Mouse (Mus musculus): ENCODE data around the gene Plb1. TPM values are rescaled to one million over a fixed set of nuclear protein-coding genes. Genes with fewer than 3 reads are reported as not detected.

Plb1 gene
- total and polyA plus RNA-seq, 3 experiments, result 0.51 to 2.3 (median 0.66) TPM

DNA sequence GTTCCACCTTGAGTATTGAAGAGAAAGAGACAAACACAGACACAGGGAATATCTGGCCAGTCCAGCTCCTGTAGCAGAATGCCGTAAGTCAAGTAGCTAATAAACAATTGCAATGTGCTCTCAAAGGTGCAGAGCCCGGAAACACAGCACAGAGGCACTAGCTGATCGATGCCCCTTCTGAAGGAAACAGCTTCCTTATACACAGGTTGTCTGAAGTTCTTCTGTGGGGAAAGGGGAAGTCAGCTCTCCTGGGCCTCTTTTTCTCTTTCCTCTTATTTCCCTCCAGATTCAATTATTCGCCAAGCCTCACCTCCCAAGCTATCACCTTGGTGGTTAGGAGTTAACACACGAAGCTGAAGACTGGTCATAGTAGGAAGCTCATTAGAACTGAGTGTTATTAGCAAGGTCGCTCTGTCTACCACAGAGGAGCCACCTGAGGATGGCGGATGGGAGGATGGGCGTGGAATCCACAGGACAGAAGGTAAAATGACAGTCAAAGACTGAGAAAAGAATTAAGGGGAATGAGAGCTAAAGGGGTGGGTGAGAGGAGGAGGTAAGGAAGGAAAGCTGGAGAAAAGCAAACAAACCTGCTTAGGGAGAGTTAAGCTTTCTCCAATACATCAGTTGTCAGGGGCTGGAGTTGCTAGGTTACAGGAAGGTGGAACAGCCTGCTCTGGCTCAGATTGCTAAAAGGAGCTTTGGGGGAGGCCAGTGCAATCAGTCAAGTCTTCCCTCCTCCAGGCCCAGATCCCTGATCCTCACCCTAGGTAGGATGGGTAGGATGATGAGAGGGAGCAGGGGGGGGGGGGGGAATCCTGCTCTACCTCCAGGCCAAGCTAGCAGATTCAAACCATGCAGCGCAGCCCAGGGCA lies 170.8 kb downstream of the Plb1 start:
- no peaks in the 10 kb centered on the region for H3K27me3 ChIP-seq (replicated peaks)
- H3K9ac ChIP-seq (ENCODE audit: insufficient read depth, low read depth), result no peak overlapping the region
- DNase-seq (ENCODE audit: extremely low read depth), result no peak
- no peaks in the 10 kb centered on the region for H3K9me3 ChIP-seq (replicated peaks; ENCODE audit: low read length)
- no peak overlapping the region for H3K4me2 ChIP-seq (ENCODE audit: insufficient read depth, low read depth, poor library complexity, severe bottlenecking)
- H3K36me3 ChIP-seq (replicated peaks in 1 of 2; ENCODE audit: control insufficient read depth in 1 of 2, insufficient read depth in 1 of 2, low read length in 1 of 2), result no peaks in the 10 kb centered on the region
- H3K4me3 ChIP-seq (replicated peaks in 1 of 3; ENCODE audit: low read depth in 2 of 3, low read length in 2 of 3, poor library complexity in 1 of 3), result no peak overlapping the region
- in situ Hi-C loops (cut with MboI; ENCODE audit: low pct_ligation_motif_present, low pct_unique_long_range_greater_than_20kb, low sequenced_read_pairs) (no loop called here), dilution Hi-C loops (cut with MboI; ENCODE audit: extremely low pct_ligation_motif_present, extremely low pct_unique_long_range_greater_than_20kb, low sequenced_read_pairs) (no loop called here)
- peaks cover 0 to 30% of the 10 kb centered on the region in 2 experiments; a peak in 2 of 4 replicates for H3K4me1 ChIP-seq (ENCODE audit: control insufficient read depth in 1 of 2, insufficient read depth in 2 of 2)
- no peaks in the 10 kb centered on the region for H3K79me2 ChIP-seq (replicated peaks; ENCODE audit: control insufficient read depth, extremely low read depth, insufficient read depth, poor library complexity, severe bottlenecking)
- no peak for TF ChIP-seq ZC3H11A (IDR thresholded peaks at IDR 0.05; ENCODE audit: low read depth, low read length)
- TF ChIP-seq KAT2A (IDR thresholded peaks at IDR 0.05; ENCODE audit: insufficient replicate concordance, low read length), result no peak
- no peak overlapping the region for H3K27ac ChIP-seq (ENCODE audit: insufficient read depth, low read depth)

DNA sequence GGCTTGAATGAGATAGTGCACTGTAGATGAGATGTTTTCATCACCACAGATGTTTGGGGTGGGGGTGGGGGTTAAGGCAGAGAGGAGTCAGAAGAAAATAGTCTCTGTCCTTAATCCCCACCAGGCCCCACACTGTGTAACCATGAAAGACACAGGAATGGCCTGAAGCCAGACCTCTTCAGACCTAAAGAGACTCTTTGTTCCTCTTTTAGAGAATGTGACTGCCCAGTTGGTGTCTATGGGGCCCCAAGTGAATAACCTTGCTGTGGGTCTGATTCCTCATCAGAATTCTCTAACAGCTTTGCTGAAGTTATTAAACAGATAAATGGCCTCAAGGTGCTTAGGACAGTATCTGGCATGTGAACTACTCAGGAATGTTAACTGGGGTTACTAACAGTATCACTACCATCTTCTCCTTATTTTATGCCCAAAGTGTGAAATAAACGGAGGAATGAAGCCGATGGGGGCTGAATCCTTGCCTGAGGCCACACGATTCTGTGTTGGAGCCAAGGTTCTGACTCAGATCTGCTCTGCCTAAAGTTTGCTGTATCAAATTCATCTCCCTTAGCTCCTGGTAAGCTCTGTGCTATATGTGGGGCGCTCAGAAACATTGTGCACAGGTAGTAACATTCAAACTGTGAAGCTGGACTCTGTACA lies 172.8 kb downstream of the Plb1 start:
- no peaks in the 10 kb centered on the region for H3K36me3 ChIP-seq (replicated peaks in 1 of 2; ENCODE audit: control insufficient read depth in 1 of 2, insufficient read depth in 1 of 2, low read length in 1 of 2)
- no peak overlapping the region for H3K4me2 ChIP-seq (ENCODE audit: insufficient read depth, low read depth, poor library complexity, severe bottlenecking)
- H3K9ac ChIP-seq (ENCODE audit: insufficient read depth, low read depth), result no peak overlapping the region
- in situ Hi-C loops (cut with MboI; ENCODE audit: low pct_ligation_motif_present, low pct_unique_long_range_greater_than_20kb, low sequenced_read_pairs) (no loop called here), dilution Hi-C loops (cut with MboI; ENCODE audit: extremely low pct_ligation_motif_present, extremely low pct_unique_long_range_greater_than_20kb, low sequenced_read_pairs) (no loop called here)
- no peak for DNase-seq (ENCODE audit: extremely low read depth)
- H3K9me3 ChIP-seq (replicated peaks; ENCODE audit: low read length), result no peaks in the 10 kb centered on the region
- no peak overlapping the region for H3K4me3 ChIP-seq (replicated peaks in 1 of 3; ENCODE audit: low read depth in 2 of 3, low read length in 2 of 3, poor library complexity in 1 of 3)
- H3K79me2 ChIP-seq (replicated peaks; ENCODE audit: control insufficient read depth, extremely low read depth, insufficient read depth, poor library complexity, severe bottlenecking), result no peaks in the 10 kb centered on the region
- TF ChIP-seq ZC3H11A (IDR thresholded peaks at IDR 0.05; ENCODE audit: low read depth, low read length) (no peak), IRF4 (IDR thresholded peaks at IDR 0.05; ENCODE audit: low read depth, low read length) (no peak), E2F4 (IDR thresholded peaks at IDR 0.05; ENCODE audit: insufficient replicate concordance, low read depth, low read length) (no peak), MAFK (IDR thresholded peaks at IDR 0.05; ENCODE audit: insufficient replicate concordance, low read length) (no peak), MEF2A (IDR thresholded peaks at IDR 0.05; ENCODE audit: borderline replicate concordance, low read depth, low read length) (no peak), ZKSCAN1 (IDR thresholded peaks at IDR 0.05; ENCODE audit: borderline replicate concordance, low read depth, low read length) (no peak), TCF12 (IDR thresholded peaks at IDR 0.05; ENCODE audit: low read depth, low read length) (no peak)
- peaks cover 0 to 30% of the 10 kb centered on the region in 2 experiments; a peak in 2 of 4 replicates for H3K4me1 ChIP-seq (ENCODE audit: control insufficient read depth in 1 of 2, insufficient read depth in 2 of 2)
- no peaks in the 10 kb centered on the region for H3K27me3 ChIP-seq (replicated peaks)
- no peak overlapping the region for H3K27ac ChIP-seq (ENCODE audit: insufficient read depth, low read depth)

DNA sequence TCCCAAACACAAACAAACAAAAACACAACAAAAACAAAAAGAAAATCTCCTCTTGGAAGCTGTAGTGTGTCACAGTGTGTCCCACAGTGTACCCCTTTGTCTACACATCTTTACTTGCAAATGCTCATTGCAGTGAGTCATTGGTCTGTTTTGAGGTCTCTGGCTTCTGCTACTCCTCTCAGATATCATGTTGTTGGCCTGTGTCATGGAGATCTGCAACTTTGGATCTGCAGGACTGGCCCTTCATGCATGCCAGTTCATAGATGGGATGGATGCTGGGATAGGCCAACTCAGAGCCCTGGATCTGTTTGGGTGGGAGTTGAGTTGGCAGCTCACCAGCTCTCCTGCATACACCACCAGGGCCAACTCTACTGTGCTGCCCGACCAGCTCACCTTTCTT lies 176.3 kb downstream of the Plb1 start:
- H3K79me2 ChIP-seq (replicated peaks; ENCODE audit: control insufficient read depth, extremely low read depth, insufficient read depth, poor library complexity, severe bottlenecking), result no peaks in the 10 kb centered on the region
- no peaks in the 10 kb centered on the region for H3K27me3 ChIP-seq (replicated peaks)
- H3K9ac ChIP-seq (ENCODE audit: insufficient read depth, low read depth), result no peak overlapping the region
- no peaks in the 10 kb centered on the region for H3K36me3 ChIP-seq (replicated peaks in 1 of 2; ENCODE audit: control insufficient read depth in 1 of 2, insufficient read depth in 1 of 2, low read length in 1 of 2)
- no peak overlapping the region for H3K27ac ChIP-seq (ENCODE audit: insufficient read depth, low read depth)
- H3K4me2 ChIP-seq (ENCODE audit: insufficient read depth, low read depth, poor library complexity, severe bottlenecking), result no peak overlapping the region
- no peaks in the 10 kb centered on the region for H3K9me3 ChIP-seq (replicated peaks; ENCODE audit: low read length)
- DNase-seq (ENCODE audit: extremely low read depth), result no peak
- H3K4me1 ChIP-seq (ENCODE audit: control insufficient read depth in 1 of 2, insufficient read depth in 2 of 2), result peaks cover 10 to 44% of the 10 kb centered on the region in 2 experiments
- no peak overlapping the region for H3K4me3 ChIP-seq (replicated peaks in 1 of 3; ENCODE audit: low read depth in 2 of 3, low read length in 2 of 3, poor library complexity in 1 of 3)
- TF ChIP-seq ZNF384 (IDR thresholded peaks at IDR 0.05; ENCODE audit: low read depth, low read length), result no peak
- no peak for TF ChIP-seq KAT2A (IDR thresholded peaks at IDR 0.05; ENCODE audit: insufficient replicate concordance, low read length)
- TF ChIP-seq TBP (conservative IDR thresholded peaks at IDR 0.05; ENCODE audit: low read depth, low read length), result no peak
- no peak for TF ChIP-seq ELF1 (IDR thresholded peaks at IDR 0.05; ENCODE audit: low read depth, low read length)
- no peak for TF ChIP-seq GABPA (IDR thresholded peaks at IDR 0.05; ENCODE audit: insufficient replicate concordance, low read depth, low read length)
- TF ChIP-seq UBTF (IDR thresholded peaks at IDR 0.05; ENCODE audit: low read depth, low read length), result no peak
- no peak for TF ChIP-seq MAZ (IDR thresholded peaks at IDR 0.05; ENCODE audit: low read depth, low read length)
- no peak for TF ChIP-seq MYC (IDR thresholded peaks at IDR 0.05; ENCODE audit: low read depth, low read length)
- no peak for TF ChIP-seq JUND (conservative IDR thresholded peaks at IDR 0.05; ENCODE audit: low read depth, low read length)
- no peak for TF ChIP-seq TCF12 (IDR thresholded peaks at IDR 0.05; ENCODE audit: low read depth, low read length)
- TF ChIP-seq MEF2A (IDR thresholded peaks at IDR 0.05; ENCODE audit: borderline replicate concordance, low read depth, low read length), result no peak
- no peak for TF ChIP-seq CHD1 (IDR thresholded peaks at IDR 0.05; ENCODE audit: low read depth, low read length)
- TF ChIP-seq USF2 (conservative IDR thresholded peaks at IDR 0.05; ENCODE audit: low read depth, low read length), result no peak
- no peak for TF ChIP-seq ZMIZ1 (IDR thresholded peaks at IDR 0.05; ENCODE audit: low read depth, low read length)
- TF ChIP-seq POLR2A (IDR thresholded peaks at IDR 0.05; ENCODE audit: low read depth, low read length), result no peak
- dilution Hi-C loops (cut with MboI; ENCODE audit: extremely low pct_ligation_motif_present, extremely low pct_unique_long_range_greater_than_20kb, low sequenced_read_pairs), result no loop called here
- in situ Hi-C loops (cut with MboI; ENCODE audit: low pct_ligation_motif_present, low pct_unique_long_range_greater_than_20kb, low sequenced_read_pairs), result no loop called here
